Mouse (Mus musculus) cerebellum, adult 11 months (tissue): Measurements from ENCODE around the gene Cldn34c3.
"Not testable (repeated sequence)": the region's sequence is repeated elsewhere in the genome, so short reads cannot be mapped to it uniquely, and the experiment has no call there.

Experiments used
- DNase-seq: peaks from one replicate; pipeline ENCODE4 v3.0.0; 2022

The Cldn34c3 gene

DNA sequence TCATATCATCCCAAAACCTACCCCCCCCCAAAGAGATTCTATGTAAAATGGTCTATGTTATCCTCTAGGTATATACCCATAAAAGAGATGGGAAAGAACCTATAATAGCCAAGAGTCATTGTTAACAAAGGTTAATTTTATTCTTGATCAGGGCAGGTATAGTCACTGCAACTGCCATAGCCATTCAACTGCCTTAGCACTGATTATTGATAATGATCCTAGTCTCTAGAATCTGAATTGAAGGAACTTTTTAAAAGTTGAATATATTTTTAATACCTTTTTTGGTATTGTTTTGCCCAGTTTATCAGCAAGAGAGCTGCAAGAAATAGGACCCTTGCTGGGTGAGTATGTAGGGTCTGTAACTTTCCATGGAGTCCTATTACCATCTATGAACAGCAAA is at the start of gene Cldn34c3:
Gene Cldn34c3 (plus strand): TSS at position 301 of the 400 bp plus-strand sequence.
- DNase-seq, result not testable (repeated sequence)
